Mouse (Mus musculus) liver, embryonic 11.5 days (tissue): Measurements from ENCODE around the gene Mchr1. TPM values are rescaled to one million over a fixed set of nuclear protein-coding genes. Genes with fewer than 3 reads are reported as not detected.
"Not testable (repeated sequence)": the region's sequence is repeated elsewhere in the genome, so short reads cannot be mapped to it uniquely, and the experiment has no call there.

ENCODE experiments used
- ATAC-seq: fragments of 200-750 bp; cut with Nextera tagmentation; replicated peaks from 2 replicates; pipeline ENCODE4 v1.8.0; 2017; ENCODE audit warnings: moderate number of reproducible peaks, mild to moderate bottlenecking, moderate TSS enrichment, moderate library complexity; ENCODE audit not compliant: low FRiP score
- DNase-seq: peaks from one replicate; pipeline ENCODE4 v3.0.0-alpha.2; 2017; ENCODE audit warnings: low spot score
- H3K27ac ChIP-seq: fragments of 300-500 bp; sonication (generic); 2 replicates; pipeline ENCODE4 v1.5.1; 2014; ENCODE audit warnings: mild to moderate bottlenecking, low read depth, low read length, control low read depth
- H3K27me3 ChIP-seq: fragments of 300-500 bp; sonication (generic); replicated peaks from 2 replicates; pipeline ENCODE4 v1.6.1; 2014; ENCODE audit warnings: low read length, mixed read lengths; ENCODE audit not compliant: control insufficient read depth, insufficient read depth
- H3K36me3 ChIP-seq: fragments of 300-500 bp; sonication (generic); 2 replicates; pipeline ENCODE4 v1.6.1; 2014; ENCODE audit warnings: mild to moderate bottlenecking, low read length, moderate library complexity, mixed read lengths; ENCODE audit not compliant: control insufficient read depth, insufficient read depth
- H3K4me1 ChIP-seq: fragments of 300-500 bp; sonication (generic); replicated peaks from 2 replicates; pipeline ENCODE4 v1.6.1; 2014; ENCODE audit warnings: low read length, mixed read lengths; ENCODE audit not compliant: control insufficient read depth, insufficient read depth
- H3K4me2 ChIP-seq: fragments of 300-500 bp; sonication (generic); 2 replicates; pipeline ENCODE4 v1.6.1; 2014; ENCODE audit warnings: mild to moderate bottlenecking, control low read depth, moderate library complexity
- H3K4me3 ChIP-seq: fragments of 300-500 bp; sonication (generic); 2 replicates; pipeline ENCODE4 v1.5.1; 2014; ENCODE audit warnings: low read depth, low read length, control low read depth
- H3K9ac ChIP-seq: fragments of 300-500 bp; sonication (generic); 2 replicates; pipeline ENCODE4 v1.6.1; 2014; ENCODE audit warnings: low read depth, low read length, control low read depth
- H3K9me3 ChIP-seq: fragments of 300-500 bp; sonication (generic); 2 replicates; pipeline ENCODE4 v1.6.1; 2016; ENCODE audit warnings: low read length, inconsistent platforms, mixed read lengths; ENCODE audit not compliant: control insufficient read depth
- WGBS: fragments of 180-500 bp; shearing (Covaris S2); extraction: QIAGEN DNeasy Blood & Tissue Kit; methylation state at CpG from one replicate; pipeline ENCODE4 v1.1.7; 2014; 5-methylcytosine and 5-hydroxymethylcytosine counted together
- polyA plus RNA-seq: library from polyadenylated mRNA; unstranded; fragments of >200 nt; fragmentation: Nextera tagmentation; extraction: Ambion mirVana; gene quantifications from 2 replicates; pipeline ENCODE4 v1.2.1, GENCODE M21; 2014

Gene Mchr1
- polyA plus RNA-seq, 1 experiment from 2014 or later: 0.12 TPM

DNA sequence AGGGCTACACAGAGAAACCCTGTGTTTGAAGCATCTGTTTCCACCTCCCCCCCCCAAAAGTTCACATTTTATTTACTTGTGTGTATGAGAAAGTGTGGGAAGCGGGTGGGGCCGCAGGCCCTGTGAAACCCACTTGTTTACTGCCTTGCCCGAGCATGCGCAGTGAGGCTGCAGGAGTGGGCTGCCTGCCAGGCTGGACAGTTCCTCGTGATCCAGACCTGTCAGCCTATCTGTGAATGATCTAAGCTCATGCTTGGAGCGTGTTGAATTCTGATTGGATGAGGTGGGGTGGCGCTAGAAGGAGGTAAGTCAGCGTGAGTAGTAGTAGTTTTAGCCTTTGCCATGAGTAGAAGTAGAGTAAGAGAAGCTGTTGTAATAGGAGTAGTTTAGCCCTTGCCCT lies 15.2 kb upstream of the Mchr1 start:
- not testable (repeated sequence) for H3K36me3 ChIP-seq, H3K9me3 ChIP-seq, H3K9ac ChIP-seq, H3K27me3 ChIP-seq, DNase-seq, H3K4me1 ChIP-seq, H3K27ac ChIP-seq, ATAC-seq, H3K4me3 ChIP-seq, H3K4me2 ChIP-seq
- WGBS: 64% methylated on average over 8 of the region's 8 CpGs

DNA sequence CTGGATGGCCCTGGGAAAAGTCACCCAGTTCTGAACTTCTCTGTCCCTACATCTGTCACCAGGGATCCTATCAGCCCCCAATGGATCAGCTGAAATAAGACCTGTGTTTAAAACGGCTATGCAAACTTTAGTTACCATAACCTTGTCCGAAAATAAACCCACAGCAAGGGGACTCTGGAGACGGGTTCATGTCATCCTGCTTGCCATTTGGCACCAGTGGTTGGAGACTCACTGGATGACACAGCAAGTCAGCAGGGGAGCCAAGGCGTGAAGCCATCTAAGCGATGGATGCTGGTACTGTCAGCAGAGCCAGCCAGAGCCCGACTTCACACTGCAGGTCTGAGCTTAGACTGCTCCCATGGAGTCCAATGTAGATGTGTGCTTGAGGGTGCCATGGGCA lies 13.9 kb upstream of the Mchr1 start:
- no peak for ATAC-seq
- no peaks in the 10 kb centered on the region for H3K27me3 ChIP-seq
- no peak overlapping the region for H3K9ac ChIP-seq
- WGBS: 55% methylated on average over 6 of the region's 6 CpGs
- no peak for DNase-seq
- no peaks in the 10 kb centered on the region for H3K9me3 ChIP-seq
- no peaks in the 10 kb centered on the region for H3K4me1 ChIP-seq
- H3K36me3 ChIP-seq: no peaks in the 10 kb centered on the region
- H3K4me3 ChIP-seq: no peak overlapping the region
- no peak overlapping the region for H3K4me2 ChIP-seq
- H3K27ac ChIP-seq: no peak overlapping the region

DNA sequence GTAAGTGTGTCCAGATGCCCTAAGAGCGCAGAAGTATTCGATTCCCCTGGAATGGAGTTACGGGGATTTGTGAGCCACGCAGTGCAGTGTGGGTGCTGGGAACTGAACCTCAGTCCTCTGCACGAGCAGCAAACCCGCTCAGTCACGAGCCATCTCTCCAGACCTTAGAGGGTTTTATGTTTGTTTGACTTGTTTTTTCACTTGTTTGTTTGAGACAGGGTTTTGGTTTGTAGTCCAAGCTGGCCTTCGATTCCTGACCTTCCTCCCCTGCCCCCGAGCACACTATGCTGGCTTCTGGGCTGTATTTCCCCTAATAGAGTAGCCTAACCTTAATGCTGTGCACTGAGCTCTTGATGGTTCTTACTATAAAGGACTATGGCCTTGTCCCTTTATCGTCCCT lies 10.3 kb upstream of the Mchr1 start:
- H3K27ac ChIP-seq: no peak overlapping the region
- DNase-seq: no peak
- ATAC-seq: no peak

DNA sequence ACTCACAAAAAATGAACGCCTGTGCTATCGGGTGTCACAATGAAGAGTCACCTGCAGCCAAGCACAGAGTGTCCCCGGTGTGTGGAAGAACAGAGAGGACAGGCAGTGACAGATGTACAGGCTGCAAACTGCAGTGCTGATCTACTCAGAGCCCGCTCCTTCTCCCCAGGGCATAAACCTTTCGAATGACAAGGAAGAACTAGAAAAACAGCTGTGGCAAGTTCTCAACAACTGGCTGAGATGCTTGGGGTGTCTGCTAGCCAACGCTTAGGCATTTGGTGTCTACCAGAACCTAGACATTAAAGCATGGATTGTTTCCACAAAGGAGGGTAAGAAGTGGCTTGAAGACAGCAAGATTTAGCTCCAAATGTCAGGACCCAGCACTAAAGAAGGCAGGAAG lies 9.6 kb upstream of the Mchr1 start:
- Histone ChIP-seq H3K27me3 (no peaks in the 10 kb centered on the region), H3K4me3 (no peak overlapping the region), H3K9ac (no peak overlapping the region), H3K27ac (no peak overlapping the region), H3K9me3 (no peaks in the 10 kb centered on the region), H3K4me1 (no peaks in the 10 kb centered on the region), H3K4me2 (no peak overlapping the region), H3K36me3 (no peaks in the 10 kb centered on the region)
- WGBS: 72% methylated on average over 6 of the region's 6 CpGs
- ATAC-seq: no peak
- no peak for DNase-seq

More for the DNA sequence above, 10.3 kb upstream of the Mchr1 start:
- H3K27me3 ChIP-seq: no peaks in the 10 kb centered on the region
- no peak overlapping the region for H3K9ac ChIP-seq
- WGBS: 79% methylated on average over 10 of the region's 10 CpGs
- no peaks in the 10 kb centered on the region for H3K36me3 ChIP-seq
- no peaks in the 10 kb centered on the region for H3K9me3 ChIP-seq
- no peaks in the 10 kb centered on the region for H3K4me1 ChIP-seq
- no peak overlapping the region for H3K4me3 ChIP-seq
- no peak overlapping the region for H3K4me2 ChIP-seq

DNA sequence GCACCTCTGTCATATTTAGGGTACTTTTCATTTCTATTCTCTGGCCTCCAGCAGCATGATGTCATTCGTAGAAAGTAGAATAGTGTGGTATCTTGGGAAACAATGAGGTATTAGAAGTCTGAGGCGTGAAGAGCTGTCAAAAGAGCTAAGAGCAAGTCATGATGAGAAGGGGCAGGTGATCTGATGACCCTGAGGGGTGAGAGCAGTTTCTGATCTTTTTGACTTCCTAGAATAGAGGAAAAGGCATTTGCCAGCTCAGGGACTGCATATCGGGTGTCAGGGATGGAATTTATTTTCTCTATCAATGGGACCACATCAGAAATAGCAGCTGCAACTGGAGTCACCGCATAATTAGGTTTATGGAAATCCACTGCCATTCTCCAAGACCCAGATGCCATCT lies 8.5 kb upstream of the Mchr1 start:
- H3K27ac ChIP-seq: no peak overlapping the region
- no peaks in the 10 kb centered on the region for H3K36me3 ChIP-seq
- H3K4me2 ChIP-seq: no peak overlapping the region
- H3K4me1 ChIP-seq: no peaks in the 10 kb centered on the region
- no peaks in the 10 kb centered on the region for H3K27me3 ChIP-seq
- H3K9me3 ChIP-seq: no peaks in the 10 kb centered on the region
- ATAC-seq (no peak), DNase-seq (no peak)
- WGBS: 79% methylated on average over 4 of the region's 4 CpGs
- H3K4me3 ChIP-seq: no peak overlapping the region
- no peak overlapping the region for H3K9ac ChIP-seq

DNA sequence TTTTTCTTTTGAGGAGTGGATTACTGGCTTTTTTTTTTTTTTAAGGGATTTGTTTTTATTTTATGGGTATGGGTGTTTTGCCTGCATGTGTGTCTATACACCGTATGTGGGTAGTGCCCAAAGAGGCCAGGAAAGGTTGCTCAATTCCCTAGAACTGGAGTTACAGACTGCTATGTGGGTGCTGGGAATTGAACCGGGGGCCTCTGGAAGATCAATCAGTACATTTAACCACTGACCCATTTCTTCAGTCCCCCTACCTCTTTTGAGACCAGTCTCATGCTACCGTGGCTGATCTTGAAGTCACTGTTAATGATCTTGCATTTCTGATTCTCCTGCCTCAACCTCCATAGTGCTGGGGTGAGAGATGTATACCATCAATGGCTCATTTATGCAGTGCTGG lies 8.0 kb upstream of the Mchr1 start:
- ATAC-seq: no peak
- Histone ChIP-seq H3K27ac (no peak overlapping the region), H3K4me3 (no peak overlapping the region)

DNA sequence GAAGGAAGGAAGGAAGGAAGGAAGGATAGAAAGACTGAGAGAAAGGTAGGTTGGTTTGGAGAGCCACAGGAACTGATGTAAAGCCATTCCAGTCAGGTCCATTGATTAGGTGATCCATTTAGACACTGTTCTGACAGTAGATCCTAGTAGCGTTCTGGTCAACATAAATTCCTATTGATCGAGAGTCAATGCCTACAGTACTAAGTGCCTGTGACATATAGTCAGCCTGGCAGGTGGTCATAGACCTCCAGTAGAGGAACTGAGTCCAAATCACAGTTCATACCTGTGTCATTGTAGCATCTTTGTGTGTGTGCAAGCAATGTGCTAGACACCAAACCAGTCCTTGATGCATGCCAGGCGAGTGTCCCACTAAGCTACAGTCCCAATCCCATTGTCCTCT lies 7.0 kb upstream of the Mchr1 start:
- Histone ChIP-seq H3K4me2 (no peak overlapping the region), H3K4me3 (no peak overlapping the region), H3K27ac (no peak overlapping the region), H3K4me1 (no peaks in the 10 kb centered on the region), H3K27me3 (0 out of 2 replicates have a peak, but pooled peaks cover 3% of the 10 kb centered on the region), H3K9ac (no peak overlapping the region), H3K9me3 (no peaks in the 10 kb centered on the region), H3K36me3 (no peaks in the 10 kb centered on the region)
- DNase-seq (no peak), ATAC-seq (no peak)
- 77% methylated on average over 3 of the region's 3 CpGs for WGBS

More for the DNA sequence above, 8.0 kb upstream of the Mchr1 start:
- Histone ChIP-seq H3K4me2 (no peak overlapping the region), H3K4me1 (no peaks in the 10 kb centered on the region), H3K9ac (no peak overlapping the region), H3K9me3 (no peaks in the 10 kb centered on the region), H3K36me3 (no peaks in the 10 kb centered on the region), H3K27me3 (0 out of 2 replicates have a peak, but pooled peaks cover 3% of the 10 kb centered on the region)
- 78% methylated on average over 3 of the region's 3 CpGs for WGBS
- no peak for DNase-seq

DNA sequence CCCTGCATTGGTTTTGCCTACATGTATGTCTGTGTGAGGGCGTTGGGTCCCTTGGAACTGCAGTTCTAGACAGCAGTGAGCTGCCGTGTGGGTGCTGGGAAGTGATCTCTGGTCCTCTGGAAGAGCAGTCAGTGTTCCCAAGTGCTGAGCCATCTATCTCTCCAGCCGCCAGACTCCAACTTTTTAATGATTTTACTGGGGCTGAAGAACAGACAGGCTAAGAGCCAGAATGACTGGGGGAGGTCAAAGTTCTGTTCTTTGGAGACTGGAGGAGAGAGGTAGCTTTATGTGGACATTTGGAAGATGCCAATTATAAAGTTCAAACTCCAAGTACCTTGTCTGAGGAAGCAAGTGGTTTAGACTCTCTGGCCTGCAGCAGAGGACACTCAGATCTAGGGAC lies 5.5 kb upstream of the Mchr1 start:
- DNase-seq: no peak
- Histone ChIP-seq H3K4me1 (no peaks in the 10 kb centered on the region), H3K4me3 (no peak overlapping the region), H3K9ac (no peak overlapping the region), H3K27me3 (peaks cover 6% of the 10 kb centered on the region; the same call in 1 of the 2 replicates), H3K4me2 (no peak overlapping the region), H3K27ac (no peak overlapping the region), H3K36me3 (no peaks in the 10 kb centered on the region), H3K9me3 (no peaks in the 10 kb centered on the region)
- ATAC-seq: no peak
- WGBS: 58% methylated on average over 3 of the region's 3 CpGs

DNA sequence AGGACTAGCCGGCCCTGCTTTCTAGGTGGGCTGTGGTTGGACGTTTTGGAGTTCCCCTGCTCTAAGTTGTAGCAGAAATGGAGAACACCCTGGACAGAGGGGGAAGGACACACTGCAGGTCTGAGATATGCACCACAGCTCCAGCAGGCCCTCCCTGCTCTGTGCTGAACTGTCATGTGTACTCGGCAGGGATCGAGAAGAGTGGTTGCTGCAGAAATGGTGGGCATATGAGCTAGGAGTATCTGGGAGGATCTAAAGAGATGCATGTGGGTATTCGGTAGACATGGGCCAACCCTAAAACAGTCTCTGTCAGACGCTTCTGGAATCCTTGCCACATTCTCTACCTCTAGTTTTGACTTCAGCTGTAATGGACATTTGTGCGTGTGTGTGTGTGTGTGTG lies 4.0 kb upstream of the Mchr1 start:
- Histone ChIP-seq H3K4me1 (peaks cover 8% of the 10 kb centered on the region), H3K9ac (no peak overlapping the region), H3K4me2 (no peak overlapping the region), H3K9me3 (no peaks in the 10 kb centered on the region), H3K36me3 (no peaks in the 10 kb centered on the region), H3K27me3 (peaks cover 20% of the 10 kb centered on the region), H3K27ac (no peak overlapping the region), H3K4me3 (no peak overlapping the region)
- WGBS: 70% methylated on average over 7 of the region's 7 CpGs
- DNase-seq (no peak), ATAC-seq (no peak)
